Mouse (Mus musculus): Measurements from ENCODE around the gene Gm10577.

Gm10577 gene

DNA sequence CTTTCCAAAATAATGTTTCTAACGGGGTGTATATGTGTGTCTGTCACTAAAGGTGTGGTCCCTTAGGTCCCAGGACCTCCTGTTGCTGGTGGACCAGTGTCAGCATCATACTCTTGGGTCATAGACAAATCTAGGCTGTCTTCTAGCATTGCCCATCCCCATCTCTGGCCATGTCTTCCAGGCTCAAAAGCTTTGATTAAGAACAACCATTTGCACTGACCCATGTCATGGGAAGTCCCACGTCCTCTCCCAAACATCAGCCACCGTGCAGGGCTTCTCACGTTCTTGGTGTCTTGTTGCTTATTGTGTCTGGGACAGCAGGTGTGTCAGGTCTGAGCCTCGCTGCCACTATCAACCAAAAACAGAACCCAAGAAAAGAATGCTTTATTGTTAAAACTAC is 24.9 kb downstream of the Gm10577 start:
- DNase-seq (ENCODE audit: low spot score), result no peak

DNA sequence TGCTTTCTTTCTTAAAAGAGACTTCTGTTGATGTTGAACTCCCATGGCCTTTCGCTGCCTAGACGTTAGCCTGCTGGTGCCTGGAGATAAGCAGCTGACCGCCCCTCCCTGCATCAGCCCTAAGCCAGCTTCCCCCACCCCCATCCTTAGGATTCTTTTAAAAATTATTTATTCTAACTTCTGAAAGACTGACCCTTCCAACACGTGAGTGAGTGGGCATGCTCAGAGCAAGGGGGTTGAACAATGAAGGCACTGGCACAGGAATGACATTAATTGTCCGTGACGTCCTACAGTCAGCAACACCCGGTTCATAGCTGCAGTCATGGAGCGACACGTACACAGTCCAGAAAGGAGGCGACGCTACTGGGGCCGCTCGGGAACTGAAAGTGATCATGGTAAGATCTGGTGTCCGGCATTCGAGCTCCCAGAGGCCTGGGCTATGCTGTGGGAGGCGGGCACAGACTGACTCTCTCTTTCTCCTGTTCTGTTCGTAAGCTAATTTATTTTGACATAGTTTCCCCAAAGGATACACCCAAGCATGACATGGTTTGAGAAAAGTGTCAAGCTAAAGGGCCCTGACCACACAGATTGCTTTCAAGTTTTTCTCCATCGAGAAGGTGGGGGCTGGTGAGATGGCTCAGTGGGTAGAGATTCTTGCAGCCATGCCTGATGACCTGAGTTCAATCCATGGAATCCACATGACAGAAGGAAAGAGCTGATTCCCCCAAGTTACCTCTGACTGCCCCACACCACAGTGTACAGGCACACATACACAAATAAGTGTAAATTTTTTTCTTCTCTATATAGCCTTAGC is 25.8 kb downstream of the Gm10577 start:
- DNase-seq (ENCODE audit: low spot score), result no peak

- DNase-seq (ENCODE audit: low spot score), result no peak
Measured at GRCm38 (mm10) chr4:100992086-100992485, 28.4 kb downstream of the Gm10577 start.

GRCm38 (mm10) chr4:100990996-100991395 is 29.5 kb downstream of the Gm10577 start:
- DNase-seq (ENCODE audit: low spot score), result no peak

DNA sequence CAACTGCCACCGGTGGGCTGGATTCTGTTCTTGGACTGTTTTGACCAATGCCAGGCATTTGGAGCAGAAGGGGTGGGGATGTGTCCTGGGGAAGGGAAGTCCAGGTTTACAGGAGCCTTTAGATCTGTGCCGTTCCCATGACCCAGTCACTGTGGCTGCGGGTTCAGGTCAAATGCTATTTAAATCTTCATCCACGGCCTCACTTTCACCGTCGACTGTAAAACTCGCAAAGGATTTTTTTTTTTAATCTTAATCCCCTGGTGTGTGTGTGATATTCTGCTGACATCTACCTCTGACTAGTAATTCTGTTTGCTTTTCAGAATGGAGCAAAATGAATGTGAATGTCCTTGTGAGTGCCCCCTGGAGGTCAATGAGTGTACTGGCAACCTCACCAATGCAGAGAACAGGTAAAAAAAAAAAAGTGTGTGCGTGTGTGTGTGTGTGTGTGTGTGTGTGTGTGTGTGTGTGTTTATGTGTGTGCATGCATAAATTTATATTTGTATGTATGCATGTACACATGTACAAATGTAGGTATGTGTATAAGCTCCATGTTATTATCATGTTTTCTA is 32.2 kb downstream of the Gm10577 start:
- no peak for DNase-seq (ENCODE audit: low spot score)

GRCm38 (mm10) chr4:100987187-100987586 is 33.3 kb downstream of the Gm10577 start:
- DNase-seq (ENCODE audit: low spot score), result no peak

- DNase-seq (ENCODE audit: low spot score), result no peak
Measured at GRCm38 (mm10) chr4:100977522-100977921, 43.0 kb downstream of the Gm10577 start.

GRCm38 (mm10) chr4:100974455-100975035 is 46.0 kb downstream of the Gm10577 start:
- DNase-seq (ENCODE audit: low spot score), result no peak

- no peak for DNase-seq (ENCODE audit: low spot score)
Measured at GRCm38 (mm10) chr4:100973641-100974454, 46.6 kb downstream of the Gm10577 start.
